Mouse (Mus musculus) stomach, postnatal 0 days (tissue): ENCODE measurements at regions not wholly inside any gene's neighbourhood (a gene's known extent, or its start where the extent isn't known, plus 50 kb on each side); places are given as distances from the start of the nearest gene placed in this dataset.

Experiments
- ATAC-seq: fragments of 200-750 bp; cut with Nextera tagmentation; 2 replicates; pipeline ENCODE4 v1.8.0; 2017; ENCODE audit not compliant: low FRiP score, low TSS enrichment
- DNase-seq: peaks from one replicate; pipeline ENCODE4 v3.0.0-alpha.2; 2016; ENCODE audit warnings: low spot score
- H3K27ac ChIP-seq: fragments of 300-500 bp; sonication (generic); replicated peaks from 2 replicates; pipeline ENCODE4 v1.5.1; 2014; ENCODE audit warnings: mild to moderate bottlenecking, control low read depth
- H3K27me3 ChIP-seq: fragments of 300-500 bp; sonication (generic); 2 replicates; pipeline ENCODE4 v1.6.1; 2014; ENCODE audit warnings: low read length; ENCODE audit not compliant: control insufficient read depth, insufficient read depth
- H3K36me3 ChIP-seq: fragments of 300-500 bp; sonication (generic); 2 replicates; pipeline ENCODE4 v1.6.1; 2014; ENCODE audit warnings: low read length, mixed read lengths; ENCODE audit not compliant: control insufficient read depth, insufficient read depth
- H3K4me1 ChIP-seq: fragments of 300-500 bp; sonication (generic); replicated peaks from 2 replicates; pipeline ENCODE4 v1.6.1; 2014; ENCODE audit warnings: antibody characterized with exemption; ENCODE audit not compliant: control insufficient read depth, insufficient read depth
- H3K4me2 ChIP-seq: fragments of 300-500 bp; sonication (generic); replicated peaks from 2 replicates; pipeline ENCODE4 v1.6.1; 2014; ENCODE audit warnings: low read depth, mild to moderate bottlenecking, control low read depth, moderate library complexity
- H3K4me3 ChIP-seq: fragments of 300-500 bp; sonication (generic); 2 replicates; pipeline ENCODE4 v1.5.1; 2014; ENCODE audit warnings: low read depth, low read length, control low read depth
- H3K9ac ChIP-seq: fragments of 300-500 bp; sonication (generic); 2 replicates; pipeline ENCODE4 v1.6.1; 2014; ENCODE audit warnings: mild to moderate bottlenecking, low read length, control low read depth, mixed read lengths
- H3K9me3 ChIP-seq: fragments of 300-500 bp; sonication (generic); 2 replicates; pipeline ENCODE4 v1.6.1; 2016; ENCODE audit warnings: low read length; ENCODE audit not compliant: control insufficient read depth
- CTCF ChIP-seq: IDR thresholded peaks from 2 replicates; pipeline ENCODE4 v1.5.1; 2016; ENCODE audit warnings: antibody characterized with exemption, low read depth, mild to moderate bottlenecking, moderate library complexity
- EP300 ChIP-seq: optimal IDR thresholded peaks from 2 replicates; pipeline ENCODE3; 2016; ENCODE audit warnings: antibody characterized with exemption
- WGBS: fragments of 180-500 bp; shearing (Covaris S2); extraction: QIAGEN DNeasy Blood & Tissue Kit; methylation state at CpG from one replicate; pipeline ENCODE4 v1.1.7; 2014; 5-methylcytosine and 5-hydroxymethylcytosine counted together

DNA sequence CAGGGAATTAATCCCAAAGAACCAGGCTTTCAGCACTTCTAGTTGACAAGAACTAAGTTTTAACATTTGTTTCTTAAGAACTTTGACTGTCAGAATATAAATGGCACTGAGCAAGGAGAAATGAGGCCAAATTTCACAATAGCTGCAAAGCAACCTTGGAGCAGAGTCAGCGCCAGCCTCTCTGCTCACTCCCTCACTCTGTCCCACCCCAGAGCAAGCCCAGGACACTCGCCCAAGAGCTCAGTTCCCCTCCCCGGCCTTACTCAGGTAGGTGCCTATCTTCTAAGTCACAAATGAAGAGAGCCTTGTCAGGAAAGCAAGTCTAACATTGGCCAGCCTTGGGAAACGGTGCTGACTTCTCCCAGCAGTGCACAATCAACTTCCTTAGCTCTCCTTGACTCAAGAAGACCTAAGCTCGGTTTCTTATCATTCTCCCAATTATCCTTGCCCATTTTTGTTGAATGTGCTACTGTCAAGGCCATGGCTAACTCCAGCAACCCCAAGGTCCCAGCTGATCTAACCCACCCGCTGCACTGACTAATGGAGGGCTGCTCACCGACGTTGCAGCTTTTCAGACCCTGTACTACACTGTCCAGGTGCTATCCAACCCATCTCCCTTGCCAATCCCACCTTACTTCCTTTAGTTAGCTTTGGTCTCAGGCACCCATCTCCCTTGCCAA, 219.5 kb upstream of the Klf14 start:
- Histone ChIP-seq H3K4me2 (no peak overlapping the region), H3K9me3 (no peaks in the 10 kb centered on the region), H3K9ac (no peak overlapping the region), H3K27ac (no peak overlapping the region), H3K4me1 (no peaks in the 10 kb centered on the region), H3K36me3 (no peaks in the 10 kb centered on the region), H3K27me3 (no peaks in the 10 kb centered on the region), H3K4me3 (no peak overlapping the region)
- no peak for ATAC-seq
- TF ChIP-seq CTCF (no peak), EP300 (no peak)
- DNase-seq = no peak
- WGBS = 79% methylated on average over 8 of the region's 8 CpGs

DNA sequence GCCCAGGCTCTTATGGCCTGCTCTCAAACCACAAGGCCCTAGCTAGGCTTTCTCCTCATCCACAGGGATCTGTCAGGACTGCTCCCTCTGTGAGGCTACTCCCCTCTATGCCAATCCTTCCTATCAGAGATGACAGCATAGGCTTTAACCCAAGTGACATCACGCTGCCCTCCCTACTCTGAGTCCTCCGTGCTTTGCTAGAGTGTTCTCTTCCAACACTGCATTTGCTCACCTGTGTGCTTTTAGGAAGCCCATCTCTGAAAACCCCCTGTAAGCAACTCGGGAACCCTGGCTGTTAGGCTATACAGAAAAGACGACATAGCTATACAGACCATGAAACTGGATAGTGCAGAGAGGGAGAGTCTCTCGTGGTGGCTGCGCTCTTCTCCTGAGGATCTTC, 216.3 kb upstream of the Mkln1 start:
- no peak overlapping the region for H3K9ac ChIP-seq
- no peak overlapping the region for H3K4me2 ChIP-seq
- ATAC-seq (no peak), DNase-seq (no peak)
- no peak overlapping the region for H3K4me3 ChIP-seq
- no peak for TF ChIP-seq CTCF
- TF ChIP-seq EP300 = no peak
- no peaks in the 10 kb centered on the region for H3K4me1 ChIP-seq
- H3K27me3 ChIP-seq = no peaks in the 10 kb centered on the region
- H3K36me3 ChIP-seq = no peaks in the 10 kb centered on the region
- H3K27ac ChIP-seq = no peak overlapping the region
- WGBS = 78% methylated on average over 6 of the region's 6 CpGs
- H3K9me3 ChIP-seq = no peaks in the 10 kb centered on the region

DNA sequence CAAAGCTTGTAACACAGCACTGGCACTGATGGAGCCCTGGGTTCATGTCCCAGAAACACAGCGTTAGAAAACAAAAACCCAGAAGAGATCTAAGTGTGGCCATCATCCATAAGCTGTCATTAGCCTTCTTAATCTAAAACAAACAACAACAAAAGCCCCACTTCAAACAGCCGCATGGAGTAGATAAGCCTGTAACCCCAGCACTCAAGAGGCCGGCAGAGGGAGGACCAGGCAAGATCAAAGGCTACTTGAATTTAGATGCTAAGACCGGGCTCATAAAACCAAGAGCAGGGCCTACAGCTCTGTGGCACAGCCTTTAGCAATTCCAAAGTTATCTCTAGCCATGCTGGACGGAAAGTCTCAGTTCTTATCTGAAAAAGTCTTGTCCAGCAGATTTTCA, 215.4 kb upstream of the Mkln1 start:
- DNase-seq (no peak), ATAC-seq (no peak)
- no peak for TF ChIP-seq CTCF
- no peak for TF ChIP-seq EP300
- Histone ChIP-seq H3K9ac (no peak overlapping the region), H3K4me1 (no peaks in the 10 kb centered on the region), H3K27me3 (no peaks in the 10 kb centered on the region), H3K4me2 (no peak overlapping the region), H3K4me3 (no peak overlapping the region), H3K36me3 (no peaks in the 10 kb centered on the region), H3K27ac (no peak overlapping the region), H3K9me3 (no peaks in the 10 kb centered on the region)
- 36% methylated on average over 5 of the region's 5 CpGs for WGBS

DNA sequence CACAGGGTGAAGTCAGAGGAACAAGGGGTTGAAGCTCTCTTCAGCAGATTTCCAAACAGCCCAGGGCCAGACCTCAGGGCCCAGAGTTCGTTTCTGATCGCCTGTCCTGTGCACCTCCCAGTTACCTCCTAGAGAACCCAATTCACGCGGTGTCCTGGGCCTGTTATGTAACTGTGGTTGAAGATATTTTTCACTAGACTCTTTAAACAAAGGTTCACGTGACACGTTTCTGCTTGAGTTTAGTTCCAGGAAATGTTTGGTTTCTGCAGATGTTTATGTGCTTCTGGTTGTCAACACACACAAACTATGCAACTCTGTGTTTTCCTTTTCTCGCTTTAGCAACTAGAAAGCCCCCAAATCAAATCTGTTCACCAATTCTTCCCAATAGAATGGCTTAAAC, 214.0 kb upstream of the Mkln1 start:
- 58% methylated on average over 7 of the region's 7 CpGs for WGBS
- Histone ChIP-seq H3K27ac (no peak overlapping the region), H3K4me3 (no peak overlapping the region), H3K36me3 (no peaks in the 10 kb centered on the region), H3K4me2 (no peak overlapping the region), H3K27me3 (no peaks in the 10 kb centered on the region), H3K4me1 (no peaks in the 10 kb centered on the region), H3K9me3 (no peaks in the 10 kb centered on the region), H3K9ac (no peak overlapping the region)
- DNase-seq = no peak
- TF ChIP-seq EP300 = no peak
- no peak for TF ChIP-seq CTCF
- no peak for ATAC-seq

DNA sequence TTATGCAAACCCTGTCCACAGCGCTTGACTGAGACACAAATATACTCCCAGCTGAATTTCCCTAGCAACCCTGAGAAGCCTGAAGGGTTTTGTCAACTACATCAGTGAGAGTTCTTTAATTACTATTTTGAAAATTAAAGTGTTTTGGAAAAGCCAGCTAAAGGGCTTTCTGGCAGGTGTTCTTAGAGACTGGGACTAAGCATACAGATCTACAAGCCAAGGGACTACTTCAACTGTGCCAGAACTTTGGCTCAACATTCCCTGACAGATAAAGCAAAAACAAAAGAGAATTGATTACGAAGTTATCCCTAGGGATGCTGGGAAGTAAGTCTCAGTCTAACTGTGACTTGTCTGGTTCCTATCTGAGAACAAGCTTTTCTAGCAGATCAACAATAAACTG, 213.4 kb upstream of the Mkln1 start:
- 83% methylated on average over 2 of the region's 2 CpGs for WGBS
- Histone ChIP-seq H3K4me1 (no peaks in the 10 kb centered on the region), H3K9me3 (no peaks in the 10 kb centered on the region), H3K27me3 (no peaks in the 10 kb centered on the region), H3K9ac (no peak overlapping the region), H3K27ac (no peak overlapping the region), H3K4me3 (no peak overlapping the region), H3K4me2 (no peak overlapping the region), H3K36me3 (no peaks in the 10 kb centered on the region)
- TF ChIP-seq EP300 = no peak
- no peak for TF ChIP-seq CTCF
- ATAC-seq = no peak
- no peak for DNase-seq

DNA sequence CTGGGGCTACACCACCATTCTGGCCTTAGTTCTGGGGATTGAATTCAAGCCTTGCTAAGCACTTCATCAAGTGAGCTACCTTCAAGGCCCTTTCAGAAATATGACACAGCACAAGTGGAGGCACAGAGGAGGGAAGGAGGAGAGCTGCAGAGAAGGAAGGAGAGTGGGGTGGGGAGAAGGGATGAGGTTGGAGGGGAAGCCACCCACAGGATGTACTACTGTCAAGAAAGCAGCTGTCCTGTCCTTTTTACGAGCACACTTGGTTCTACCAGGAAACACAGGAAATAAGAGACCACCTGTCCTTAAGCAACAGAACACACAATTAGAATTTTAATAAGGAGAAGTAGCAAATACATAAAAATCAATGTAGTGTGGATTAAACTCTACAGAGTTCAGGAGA, 210.5 kb upstream of the Mkln1 start:
- no peak overlapping the region for H3K9ac ChIP-seq
- TF ChIP-seq CTCF (no peak), EP300 (no peak)
- H3K4me1 ChIP-seq = 0 out of 2 replicates have a peak, but pooled peaks cover 2% of the 10 kb centered on the region
- no peaks in the 10 kb centered on the region for H3K9me3 ChIP-seq
- H3K36me3 ChIP-seq = no peaks in the 10 kb centered on the region
- ATAC-seq (no peak), DNase-seq (no peak)
- H3K4me3 ChIP-seq = no peak overlapping the region
- 83% methylated on average over 1 of the region's 1 CpGs for WGBS
- H3K27ac ChIP-seq = no peak overlapping the region
- H3K27me3 ChIP-seq = no peaks in the 10 kb centered on the region
- H3K4me2 ChIP-seq = no peak overlapping the region
